Mouse (Mus musculus) mesoderm, embryonic 11.5 days (tissue): ENCODE results near the gene Camk2b.
"Not testable (repeated sequence)": the region's sequence is repeated elsewhere in the genome, so short reads cannot be mapped to it uniquely, and the experiment has no call there.

Experiments used
- DNase-seq: peaks from one replicate; pipeline ENCODE4 v3.0.0-alpha.2; 2012; ENCODE audit warnings: low read depth, low spot score

Camk2b gene

DNA sequence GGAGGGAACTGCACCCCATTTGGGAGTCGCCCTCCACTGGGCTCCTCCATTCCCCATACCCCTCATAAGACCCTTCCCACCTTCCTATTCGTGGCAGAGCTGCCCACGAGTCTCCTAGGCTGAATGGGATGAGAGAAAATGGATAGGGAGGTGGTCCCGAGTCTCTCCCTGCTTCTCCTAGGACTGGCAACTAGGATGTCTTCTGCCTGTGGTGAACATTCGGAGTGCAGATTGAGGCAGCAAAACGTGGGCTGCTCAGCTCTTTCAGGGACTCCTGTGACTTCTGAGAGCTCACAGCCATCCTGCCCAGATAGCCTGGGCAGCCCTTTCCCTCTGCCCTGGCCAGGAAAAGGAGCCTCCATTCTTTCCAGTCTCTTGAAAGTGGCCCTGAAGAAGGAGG is at the start of gene Camk2b:
TSS of gene Camk2b (minus strand) at position 187 of the 400 bp plus-strand sequence.
- DNase-seq: no peak

DNA sequence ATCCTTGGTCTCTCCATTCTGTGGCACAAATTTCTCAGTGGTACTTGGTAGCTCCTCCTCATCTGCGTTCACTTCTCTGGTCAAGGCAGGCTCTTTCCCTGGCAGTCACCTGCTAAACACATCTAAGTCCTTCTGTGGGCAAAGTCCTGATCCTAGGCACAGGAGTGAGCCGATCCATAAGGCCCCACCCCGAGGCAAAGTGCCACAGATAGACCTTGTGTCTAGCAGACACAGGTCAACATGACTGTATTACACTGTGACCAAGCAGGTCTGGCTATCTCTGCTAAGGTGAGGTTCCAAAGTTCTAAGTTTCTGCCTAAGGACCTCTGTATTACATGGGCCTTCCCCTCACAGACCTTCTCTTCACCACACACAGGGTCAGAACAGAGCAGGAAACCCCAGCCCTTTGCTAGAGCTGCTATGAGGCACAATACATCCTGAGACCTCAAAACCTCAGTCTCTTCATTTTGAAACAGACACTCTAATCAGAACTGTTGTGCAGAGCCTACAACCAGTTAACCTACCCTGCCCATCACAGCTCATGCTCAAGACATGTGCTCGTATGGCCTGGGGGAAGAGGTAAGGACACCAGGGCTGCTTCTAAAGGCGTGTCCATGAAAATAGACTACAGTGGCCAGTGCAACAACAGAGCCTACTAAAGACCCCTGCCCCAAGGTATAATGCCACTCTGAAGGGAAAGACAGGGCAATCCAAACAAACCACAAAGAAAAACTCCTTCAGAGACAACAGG is 45.7 kb upstream of the Camk2b start:
- DNase-seq: no peak

- no peak for DNase-seq
Measured at GRCm38 (mm10) chr11:6109990-6110389, 43.8 kb upstream of the Camk2b start.

- DNase-seq: no peak
Measured at GRCm38 (mm10) chr11:6108296-6108695, 42.1 kb upstream of the Camk2b start.

- DNase-seq: no peak
Measured at GRCm38 (mm10) chr11:6107722-6108121, 41.6 kb upstream of the Camk2b start.

DNA sequence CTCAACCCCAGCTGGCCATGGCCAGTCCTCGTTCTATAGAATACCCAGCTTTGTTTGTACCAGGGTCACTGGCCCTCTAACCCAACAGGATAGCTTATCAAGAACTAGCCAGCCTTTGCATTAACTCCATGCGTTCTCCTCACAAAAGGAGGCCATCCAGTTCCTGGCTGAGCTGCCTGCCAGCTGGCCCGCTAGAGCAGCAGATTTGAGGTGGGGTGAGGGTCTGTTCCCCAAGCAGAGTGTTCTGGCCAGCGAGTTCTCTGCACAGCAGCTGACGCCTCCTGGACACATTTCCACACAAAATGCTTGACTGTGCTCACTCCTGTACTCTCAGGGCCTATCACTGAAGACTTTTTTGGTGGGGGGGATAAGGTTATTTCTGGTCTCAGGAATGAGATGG is 38.6 kb upstream of the Camk2b start:
- no peak for DNase-seq

- not testable (repeated sequence) for DNase-seq
Measured at GRCm38 (mm10) chr11:6096637-6097036, 30.5 kb upstream of the Camk2b start.

DNA sequence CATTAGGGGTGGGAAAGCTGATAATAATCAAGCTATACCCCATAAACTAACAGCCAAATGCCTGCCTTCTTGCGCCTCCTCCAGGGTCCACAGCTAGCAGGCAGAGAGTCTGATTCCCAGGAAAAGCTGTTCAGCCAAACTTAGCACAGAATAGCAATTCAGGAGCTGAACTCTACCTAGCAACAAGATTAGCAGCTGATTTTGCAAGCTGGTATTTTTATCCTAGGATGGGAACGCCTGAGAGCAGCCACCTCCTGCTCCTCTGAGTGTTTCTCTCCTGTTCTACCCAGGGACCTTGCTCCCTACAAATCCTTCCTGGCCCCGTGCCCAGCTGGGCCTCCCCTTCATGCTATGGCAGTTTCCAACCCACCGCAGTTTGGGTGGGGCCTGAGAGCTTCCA is 20.8 kb upstream of the Camk2b start:
- DNase-seq: no peak

- no peak for DNase-seq
Measured at GRCm38 (mm10) chr11:6078737-6079136, 12.6 kb upstream of the Camk2b start.

DNA sequence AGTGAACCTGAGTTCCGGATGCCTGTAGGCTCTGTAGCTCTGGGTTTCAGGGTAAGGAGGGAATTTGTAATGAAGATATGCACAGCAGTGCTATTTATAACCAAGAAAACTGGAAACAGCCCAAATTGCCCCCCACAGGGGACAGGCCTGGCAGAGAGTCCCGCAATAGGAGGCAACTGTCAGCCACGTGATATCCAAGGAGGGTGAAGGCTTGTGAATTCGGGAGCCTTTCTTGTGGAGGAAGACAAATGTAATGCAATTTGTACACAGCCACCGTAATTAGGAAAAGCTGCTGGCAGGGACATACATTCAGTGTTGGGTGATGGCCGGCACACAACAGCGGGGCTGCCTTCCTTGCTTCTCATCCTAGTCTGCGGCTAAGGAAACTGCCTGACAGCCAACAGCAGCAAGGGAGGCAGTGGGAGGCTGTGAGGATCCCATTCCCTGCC is 9.5 kb upstream of the Camk2b start:
- no peak for DNase-seq

DNA sequence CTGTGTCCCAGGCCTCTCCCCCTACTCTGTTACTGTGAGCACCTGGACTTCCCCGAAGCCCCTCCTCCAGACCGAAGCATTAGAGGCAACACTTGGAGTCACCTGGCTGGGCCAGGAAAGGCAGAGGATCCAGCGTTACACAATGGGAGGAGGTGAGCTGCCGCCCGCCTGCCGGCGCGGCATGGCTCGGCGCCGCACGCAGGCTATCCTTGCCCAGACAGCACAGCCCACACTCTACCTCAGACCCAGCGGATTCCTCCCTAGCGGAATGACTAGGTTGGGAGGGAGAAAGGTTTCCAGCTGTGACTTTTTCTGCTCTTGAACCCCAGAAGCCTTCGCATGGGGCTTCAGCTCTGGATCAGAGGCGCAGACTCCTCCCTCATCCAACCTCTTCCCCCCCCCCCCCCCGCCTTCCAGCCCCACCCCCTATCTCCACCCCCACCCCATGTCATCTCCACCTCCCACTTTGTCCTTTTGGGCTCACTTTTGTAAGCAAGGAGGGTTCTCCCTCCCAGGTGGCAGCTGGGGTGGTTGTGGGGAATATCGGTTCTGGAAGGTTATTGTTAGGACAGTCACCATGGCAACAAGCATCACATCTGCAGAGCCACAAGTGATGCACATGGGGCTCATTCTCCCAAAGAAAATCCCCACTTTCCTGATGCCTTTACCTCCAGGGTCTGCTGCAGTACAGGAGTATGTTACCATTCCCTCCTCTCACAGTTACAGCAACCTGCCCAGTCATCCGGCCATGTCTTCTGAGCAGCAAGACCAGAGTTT is 2.2 kb upstream of the Camk2b start:
- peak; percentile 58 for DNase-seq

DNA sequence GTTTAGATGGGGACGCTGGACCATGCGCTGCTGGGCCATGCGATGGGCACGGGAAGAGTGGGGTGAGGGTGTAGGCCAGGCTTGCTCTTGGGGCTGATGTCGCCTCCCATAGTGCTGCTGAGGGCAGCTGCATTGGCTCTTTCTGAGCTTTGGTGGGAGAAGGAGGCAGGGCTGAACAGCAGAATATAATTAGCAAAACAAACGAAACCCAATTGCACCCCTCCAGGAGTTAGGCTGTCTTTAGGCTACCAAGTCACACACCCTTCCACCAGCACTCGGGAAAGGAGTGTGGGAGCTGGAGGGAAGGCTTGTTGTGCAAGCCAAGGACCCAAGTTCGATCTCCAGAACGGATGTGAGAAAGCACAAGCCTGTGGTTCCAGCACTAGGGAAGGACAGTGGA is 998 bp upstream of the Camk2b start:
- DNase-seq: no peak

GRCm38 (mm10) chr11:6065551-6066121 is 526 bp downstream of the Camk2b start:
- DNase-seq: no peak

DNA sequence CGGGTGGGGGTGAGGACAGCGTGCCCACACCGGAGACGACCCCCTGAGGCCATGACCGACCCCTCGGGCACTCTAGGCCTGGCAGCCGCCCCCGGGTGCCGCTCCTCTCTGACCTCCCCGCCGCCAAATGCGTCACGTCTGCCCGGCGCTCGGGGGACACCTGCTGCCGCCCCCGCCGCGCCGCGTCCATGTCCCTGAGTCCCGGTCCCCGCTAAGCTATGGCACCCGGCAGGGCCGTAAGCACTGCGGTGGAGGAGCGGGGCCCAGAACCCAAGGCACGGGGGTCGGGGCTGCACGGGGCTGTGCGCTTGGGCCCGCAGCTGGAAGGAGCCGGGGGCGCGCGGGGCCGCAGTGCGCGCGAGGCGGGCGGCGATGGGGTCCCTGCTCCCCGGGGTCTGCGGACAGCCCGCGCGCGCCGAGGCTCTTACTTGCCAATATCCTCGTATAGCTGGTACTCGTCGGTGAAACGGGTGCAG is 1.1 kb downstream of the Camk2b start:
- no peak for DNase-seq

DNA sequence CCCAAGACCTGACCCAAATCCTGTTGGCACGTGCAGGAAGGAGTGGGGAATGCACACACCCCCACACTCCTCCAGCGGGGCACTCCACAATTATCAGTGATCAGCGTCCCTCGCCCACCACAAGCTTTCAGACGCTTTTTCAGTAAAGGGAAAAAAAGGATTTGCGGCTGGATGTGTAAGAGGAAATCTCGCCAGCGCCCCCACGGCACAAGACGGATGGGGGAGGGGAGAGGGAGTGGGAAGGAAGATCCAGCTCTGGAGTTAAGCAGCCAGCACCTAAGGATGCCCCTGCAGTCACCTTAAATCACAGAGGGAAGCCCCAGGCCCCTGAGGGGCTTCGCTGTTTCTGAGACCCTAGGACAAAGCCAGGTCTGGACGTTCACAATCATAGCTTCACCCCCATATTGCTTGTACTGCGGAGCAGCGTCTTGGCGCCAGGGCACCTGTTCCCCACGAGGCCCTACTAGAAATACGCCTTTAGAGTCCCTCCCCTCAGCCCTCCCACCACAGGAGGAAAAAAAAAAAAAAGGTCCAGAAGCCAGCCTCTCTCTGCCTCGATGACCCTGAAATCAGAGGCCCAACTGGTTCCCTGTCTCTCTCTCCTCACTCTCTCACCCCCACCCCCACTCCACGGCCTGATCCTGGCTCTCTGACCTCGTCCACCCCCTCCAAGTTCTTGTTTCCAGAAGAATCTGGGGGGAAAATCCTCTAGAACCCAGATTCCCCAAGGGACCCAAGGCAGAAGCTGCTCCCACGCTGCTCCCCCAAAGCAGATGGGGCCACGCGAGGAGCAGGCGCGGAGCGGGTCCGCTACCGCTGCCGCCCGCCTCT is 1.7 kb downstream of the Camk2b start:
- DNase-seq: no peak

DNA sequence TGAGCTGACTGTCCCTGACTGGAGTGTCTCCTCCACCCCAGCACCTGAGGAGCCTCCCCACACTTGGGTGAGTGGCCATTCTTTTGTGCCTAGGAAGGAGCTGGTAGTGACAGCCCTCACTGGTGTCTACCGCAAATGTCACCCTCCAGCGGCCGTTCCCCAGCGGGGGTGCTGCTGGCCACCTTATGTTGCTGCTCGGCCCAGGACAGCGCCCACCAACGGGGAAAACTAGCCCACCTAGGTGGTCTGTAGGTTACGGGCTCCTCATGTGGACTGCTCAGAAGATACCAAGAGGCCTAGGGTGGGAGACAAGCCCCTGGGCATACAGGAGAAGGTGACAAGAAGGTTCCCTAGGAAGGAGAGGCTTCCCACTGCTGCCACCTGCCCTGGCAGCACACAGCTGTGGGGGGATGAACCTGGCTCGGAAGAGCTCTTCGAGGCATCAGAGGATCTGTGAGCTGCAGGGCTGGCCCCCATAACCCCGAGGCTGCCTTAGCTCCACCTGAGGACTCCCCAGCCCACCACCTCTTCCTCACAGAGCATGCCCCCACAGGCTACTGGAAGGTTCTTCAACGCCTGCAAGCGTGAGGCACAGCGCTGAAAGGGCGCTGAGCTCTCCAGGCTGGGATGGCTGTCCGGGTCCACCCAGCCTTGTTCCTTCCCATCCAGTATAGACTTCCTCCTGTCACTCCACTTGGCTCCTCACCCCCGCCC is 2.5 kb downstream of the Camk2b start:
- no peak for DNase-seq

DNA sequence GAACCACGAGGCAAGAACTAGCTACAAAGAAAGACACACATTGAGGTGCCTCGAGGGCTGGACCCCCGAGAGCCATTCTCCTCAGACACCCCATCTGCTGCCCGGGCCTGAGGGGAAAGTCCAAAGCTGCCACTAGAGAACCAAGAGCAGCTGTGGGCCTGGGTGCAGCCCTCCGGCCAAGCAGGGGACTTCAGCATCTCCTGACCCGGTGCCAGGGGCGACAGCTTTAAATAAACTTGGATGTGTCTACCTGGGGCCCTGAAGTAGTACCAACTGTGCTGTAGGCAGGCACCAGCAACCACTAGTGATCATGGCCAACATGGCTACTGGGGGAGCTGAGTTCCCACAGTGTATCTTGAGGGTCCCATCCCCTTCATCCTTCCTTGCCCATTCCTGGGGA is 3.1 kb downstream of the Camk2b start:
- no peak for DNase-seq

GRCm38 (mm10) chr11:6062329-6062728 is 3.8 kb downstream of the Camk2b start:
- DNase-seq: no peak

DNA sequence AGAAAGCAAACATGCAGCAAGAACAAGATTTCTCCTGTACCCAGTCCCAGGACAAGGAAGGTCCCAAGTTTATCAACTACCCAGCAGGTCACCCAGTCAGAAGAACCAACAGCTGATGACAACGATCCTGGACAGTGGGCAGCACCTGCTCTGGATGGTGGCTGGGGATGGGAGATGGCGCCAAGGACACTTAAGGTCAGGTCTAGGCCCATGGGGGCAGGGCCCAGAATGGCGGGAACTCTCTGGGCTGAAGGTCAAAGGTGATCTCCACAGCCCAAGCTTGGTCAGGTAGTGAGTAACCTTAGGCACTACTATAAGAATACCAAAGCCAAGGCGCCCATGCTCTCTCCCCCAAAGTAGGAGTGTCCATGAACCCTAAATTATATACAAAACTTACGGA is 4.3 kb downstream of the Camk2b start:
- DNase-seq: no peak

DNA sequence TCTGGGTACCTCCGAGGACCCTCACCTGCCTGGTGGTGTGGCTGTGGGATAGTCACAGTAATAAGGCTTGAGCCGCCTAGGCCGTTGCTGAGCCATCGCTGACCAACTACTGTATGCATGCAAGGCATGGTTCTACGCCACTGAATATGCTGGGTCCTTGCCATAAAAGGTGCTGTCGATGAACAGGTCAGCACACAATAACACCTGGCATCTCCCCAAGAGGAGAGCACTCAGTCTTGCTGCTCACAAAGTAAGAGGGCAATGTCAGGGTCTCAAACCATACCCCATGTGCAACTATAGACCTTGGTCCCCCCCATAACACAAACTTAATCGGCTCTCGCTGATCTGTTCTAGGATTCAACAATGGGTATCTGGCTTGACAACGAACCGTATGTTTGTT is 7.0 kb downstream of the Camk2b start:
- no peak for DNase-seq

GRCm38 (mm10) chr11:6053386-6053785 is 12.8 kb downstream of the Camk2b start:
- no peak for DNase-seq
